Mouse (Mus musculus) lung, postnatal 36 days (tissue): ENCODE results near the gene Bricd5.

ENCODE experiments used
- DNase-seq: peaks from one replicate; pipeline ENCODE4 v3.0.0; 2022; ENCODE audit warnings: mixed read lengths

Bricd5 gene

GRCm38 (mm10) chr17:24488186-24488661 is 14.5 kb downstream of the Bricd5 start, which contains the start of gene Caskin1:
Gene Caskin1 (plus strand): TSS chr17:24488601.
- DNase-seq, result peak; percentile 22

- no peak for DNase-seq
These were observed 15.1 kb downstream of the Bricd5 start for GRCm38 (mm10) chr17:24488662-24489264.

- no peak for DNase-seq
These were observed 15.8 kb downstream of the Bricd5 start for GRCm38 (mm10) chr17:24489265-24490030.

GRCm38 (mm10) chr17:24490399-24490798 is 16.7 kb downstream of the Bricd5 start:
- DNase-seq, result no peak

- peak; percentile 81 for DNase-seq
These were observed 21.1 kb downstream of the Bricd5 start for GRCm38 (mm10) chr17:24494627-24495335.

- DNase-seq, result no peak
These were observed 21.8 kb downstream of the Bricd5 start for GRCm38 (mm10) chr17:24495443-24495842.

- no peak for DNase-seq
These were observed 22.3 kb downstream of the Bricd5 start for GRCm38 (mm10) chr17:24496026-24496425.

GRCm38 (mm10) chr17:24502208-24502607 is 28.5 kb downstream of the Bricd5 start:
- DNase-seq, result no peak

GRCm38 (mm10) chr17:24504085-24504484 is 30.4 kb downstream of the Bricd5 start:
- no peak for DNase-seq

- no peak for DNase-seq
These were observed 31.7 kb downstream of the Bricd5 start for GRCm38 (mm10) chr17:24505286-24505955.

GRCm38 (mm10) chr17:24506332-24507070 is 32.8 kb downstream of the Bricd5 start:
- no peak for DNase-seq

GRCm38 (mm10) chr17:24507129-24507664 is 33.5 kb downstream of the Bricd5 start:
- no peak for DNase-seq

- no peak for DNase-seq
These were observed 34.2 kb downstream of the Bricd5 start for GRCm38 (mm10) chr17:24507806-24508460.

GRCm38 (mm10) chr17:24513609-24514008 is 39.9 kb downstream of the Bricd5 start:
- DNase-seq, result peak; percentile 83

GRCm38 (mm10) chr17:24514270-24515257 is 40.9 kb downstream of the Bricd5 start:
- DNase-seq, result peak; percentile 73

GRCm38 (mm10) chr17:24520450-24520849 is 46.8 kb downstream of the Bricd5 start:
- no peak for DNase-seq

GRCm38 (mm10) chr17:24524734-24525133 is 51.0 kb downstream of the Bricd5 start:
- no peak for DNase-seq
